Mouse (Mus musculus) effector memory CD4-positive, alpha-beta T cell, adult 7 months (primary cell): Measurements from ENCODE around the gene Mcm5. TPM values are rescaled to one million over a fixed set of nuclear protein-coding genes. Genes with fewer than 3 reads are reported as not detected.

Experiments used
- polyA plus RNA-seq: library from polyadenylated mRNA; unstranded; fragments of 100-300 nt; shearing (Covaris generic); gene quantifications from one replicate; pipeline ENCODE4 v1.2.1, GENCODE M21; 2017

Gene Mcm5
- polyA plus RNA-seq: 23.9 TPM

GRCm38 (mm10) chr8:75109236-75109967 lies at the start of gene Mcm5:
Gene Mcm5, plus strand, starts transcription at chr8:75109569.

GRCm38 (mm10) chr8:75093399-75094156 lies 15.8 kb upstream of the Mcm5 start, which contains the start of gene Hmox1:
Gene Hmox1, plus strand, starts transcription at chr8:75093621.

Other genes starting within 250 kb of the Mcm5 start
- 0.71 TPM for gene Isx, start 236.4 kb upstream of the Mcm5 start, polyA plus RNA-seq
- 15.1 TPM for gene Hmgxb4, start 116.2 kb upstream of the Mcm5 start, polyA plus RNA-seq
- gene Tom1, start 75.9 kb upstream of the Mcm5 start, polyA plus RNA-seq: 35.8 TPM
- 10.2 TPM for gene Hmox1, start 15.9 kb upstream of the Mcm5 start, polyA plus RNA-seq
- 0.28 TPM for gene Rasd2, start 104.4 kb downstream of the Mcm5 start, polyA plus RNA-seq